Mouse (Mus musculus) ovary, adult 18-20 months (tissue): ENCODE measurements around the gene Pdrg1.

ENCODE experiments used
- DNase-seq: peaks from one replicate; pipeline ENCODE4 v3.0.0; 2022; ENCODE audit warnings: low spot score, mixed read lengths

Gene Pdrg1

GRCm38 (mm10) chr2:153031126-153032082, 16.2 kb upstream of the Pdrg1 start, which contains the start of gene Xkr7:
TSS of gene Xkr7 (plus strand) at chr2:153031852.
- no peak for DNase-seq

- no peak for DNase-seq
Observed at GRCm38 (mm10) chr2:153030422-153030821, 15.2 kb upstream of the Pdrg1 start.

- no peak for DNase-seq
Observed at GRCm38 (mm10) chr2:153027501-153027900, 12.3 kb upstream of the Pdrg1 start.

GRCm38 (mm10) chr2:153026052-153026451, 10.8 kb upstream of the Pdrg1 start:
- DNase-seq, result no peak

DNA sequence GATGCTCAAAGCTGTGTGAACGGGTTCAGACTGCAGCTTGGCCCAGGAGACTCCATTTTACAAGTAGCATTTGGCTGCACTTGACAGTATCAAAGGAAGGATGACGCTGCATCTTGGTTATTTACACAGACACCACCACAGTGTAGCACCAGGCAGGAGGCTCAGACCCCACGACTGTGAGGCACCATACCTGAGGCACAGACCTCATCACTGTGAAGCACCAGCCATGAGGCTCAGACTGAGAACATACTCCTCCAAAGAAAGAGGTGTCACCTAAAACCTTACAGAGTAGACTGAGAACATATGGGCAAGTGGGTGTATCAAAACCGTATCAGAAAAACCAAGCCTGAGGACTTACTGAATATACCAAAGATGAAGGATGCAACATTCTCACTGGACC, 7.6 kb upstream of the Pdrg1 start:
- DNase-seq, result no peak

DNA sequence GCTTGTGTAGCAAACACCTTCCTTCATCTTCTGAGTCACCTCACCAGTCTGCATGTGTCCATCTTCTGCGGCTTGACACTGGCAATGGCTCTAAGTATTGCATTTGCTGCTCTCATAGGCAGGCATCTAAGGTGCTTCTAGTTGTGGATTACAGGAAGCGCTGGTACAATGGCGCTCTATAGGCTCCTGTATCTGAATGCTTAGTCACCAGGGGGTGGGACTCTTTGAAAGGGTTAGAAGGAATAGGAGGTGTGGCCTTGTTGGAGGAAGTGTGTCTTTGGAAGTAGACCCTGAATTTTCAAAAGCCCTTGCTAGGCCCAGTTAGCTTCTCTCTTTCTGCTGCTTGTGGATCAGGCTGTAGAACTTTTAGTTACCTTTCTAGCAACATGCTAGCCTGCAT, 5.9 kb upstream of the Pdrg1 start:
- no peak for DNase-seq

DNA sequence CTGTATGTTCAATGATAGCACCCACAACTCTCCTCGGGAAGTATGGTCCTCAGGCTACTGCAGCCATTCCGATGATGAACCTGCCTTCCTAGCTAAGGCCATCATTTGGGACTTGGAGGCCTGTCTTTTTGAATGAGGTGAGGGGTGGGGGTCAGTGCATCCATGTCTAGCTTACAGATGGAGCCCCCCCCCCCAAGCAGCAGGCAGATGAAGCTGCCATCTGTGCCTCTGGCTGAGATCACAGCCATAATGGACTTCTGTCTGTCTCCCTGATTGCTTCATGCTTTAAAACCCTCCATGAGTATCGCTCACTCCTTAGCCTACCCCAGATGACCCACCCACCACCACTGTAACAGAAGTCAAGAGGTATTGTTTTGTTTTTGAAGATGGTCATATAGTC, 4.1 kb upstream of the Pdrg1 start:
- no peak for DNase-seq

- no peak for DNase-seq
Observed at GRCm38 (mm10) chr2:153016786-153017185, 1.6 kb upstream of the Pdrg1 start.

DNA sequence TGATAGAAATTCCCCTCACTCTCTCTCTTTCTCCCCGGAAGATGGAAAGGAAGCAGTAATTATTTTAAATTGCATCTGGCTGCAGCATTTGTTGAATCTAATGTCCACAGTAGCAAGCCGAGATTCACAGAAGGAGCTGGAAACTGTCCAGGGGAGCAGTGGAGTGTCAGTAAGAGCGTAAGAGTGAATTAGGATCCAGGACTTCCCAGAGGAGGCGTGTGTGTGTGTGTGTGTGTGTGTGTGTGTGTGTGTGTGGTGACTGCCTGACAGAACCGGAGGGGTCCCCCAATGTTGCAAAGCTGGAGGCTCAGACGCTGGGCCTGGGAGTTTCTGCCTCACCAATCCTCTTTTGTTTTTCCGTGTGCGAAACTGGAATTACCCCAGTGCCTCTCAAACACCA, 577 bp upstream of the Pdrg1 start:
- DNase-seq, result no peak

- DNase-seq, result no peak
Observed at GRCm38 (mm10) chr2:153013724-153014515, 1.3 kb downstream of the Pdrg1 start.

DNA sequence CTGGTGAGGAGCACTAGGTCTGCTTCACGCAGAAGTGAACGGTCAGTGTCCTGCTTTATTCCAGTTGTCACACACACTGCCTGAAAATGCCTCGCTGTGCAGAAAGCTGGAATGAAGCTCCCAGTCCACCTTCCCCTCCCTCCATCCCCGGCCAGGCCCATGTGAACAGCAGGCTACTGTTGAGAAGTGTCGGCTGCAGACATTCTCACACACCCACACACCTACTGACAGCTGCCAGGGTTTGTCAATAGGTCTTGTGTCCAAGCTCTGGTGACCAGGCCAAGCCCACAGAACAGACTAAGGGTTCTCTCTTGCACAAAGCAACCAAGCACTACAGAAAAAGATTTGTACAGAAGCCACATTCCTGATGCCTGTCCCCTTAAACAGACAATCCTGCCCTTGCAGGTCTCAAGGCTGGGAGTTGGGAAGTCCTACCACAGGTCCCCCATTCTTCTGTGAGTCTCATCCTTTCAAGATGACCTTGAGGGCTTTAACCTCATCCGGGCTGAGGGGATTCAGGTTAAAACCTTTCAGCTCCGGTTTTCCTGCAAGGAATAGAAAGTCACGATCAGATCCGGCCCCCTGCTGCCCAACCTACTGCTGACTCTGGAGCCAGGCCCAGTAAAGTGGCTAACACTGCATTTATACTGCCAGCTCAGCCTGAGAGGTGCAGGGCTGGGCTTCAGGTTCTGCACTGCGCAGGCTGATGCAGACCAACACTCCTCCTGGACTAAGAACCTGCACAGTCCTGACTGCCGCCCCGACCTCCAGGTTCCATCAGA, 5.8 kb downstream of the Pdrg1 start:
- DNase-seq, result no peak

DNA sequence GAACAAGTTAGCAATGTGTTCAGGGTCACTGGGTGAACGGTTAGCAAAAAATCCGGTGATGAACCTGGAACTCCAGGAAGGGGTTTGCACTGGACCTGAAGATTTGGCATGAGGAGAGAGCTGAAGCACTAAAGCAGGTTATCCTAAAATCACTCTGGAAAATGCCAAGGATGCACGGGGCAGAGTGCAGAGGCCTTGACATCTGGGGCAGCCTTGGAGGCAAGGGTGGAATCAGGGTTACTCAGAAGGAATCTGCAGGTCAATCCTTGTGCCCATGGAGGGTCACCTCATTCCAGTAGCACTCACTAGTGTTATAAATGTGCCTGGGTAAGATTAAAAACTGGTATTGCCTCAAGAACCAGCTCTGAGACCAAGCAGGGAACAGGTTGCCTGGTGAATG, 9.2 kb downstream of the Pdrg1 start:
- no peak for DNase-seq

DNA sequence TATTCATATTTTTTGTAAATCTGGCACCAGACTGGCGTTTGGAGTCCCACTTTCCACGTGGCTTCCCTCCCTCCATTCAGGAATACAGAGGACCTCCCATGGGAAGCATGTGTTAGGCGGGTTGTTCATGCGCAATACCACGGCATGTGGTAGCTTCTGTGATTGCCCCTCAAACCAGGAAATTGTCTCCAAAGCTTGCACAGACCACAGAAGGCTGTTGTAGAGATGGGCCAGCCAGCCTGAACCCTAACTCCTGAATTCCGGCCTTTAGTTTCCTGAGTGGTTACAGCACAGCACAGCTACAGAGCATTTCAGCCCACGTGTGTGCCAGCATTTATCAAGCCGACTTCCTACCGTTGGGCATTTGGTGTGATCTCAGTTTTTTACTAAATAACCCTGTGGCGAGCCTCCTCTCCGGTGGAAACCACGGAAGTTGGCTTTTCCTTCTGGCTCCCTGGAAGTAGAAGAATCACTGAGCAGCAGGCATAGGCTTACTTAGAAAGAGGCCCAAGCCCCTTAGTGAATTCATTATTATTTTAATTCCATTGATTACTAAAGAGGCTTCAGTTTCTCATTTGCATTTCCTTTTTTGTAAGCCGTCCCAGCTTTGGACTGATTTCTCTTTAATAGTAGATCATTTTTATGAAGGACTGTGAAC, 11.4 kb downstream of the Pdrg1 start:
- DNase-seq, result no peak

GRCm38 (mm10) chr2:153002492-153003248, 12.6 kb downstream of the Pdrg1 start:
- no peak for DNase-seq

- DNase-seq, result no peak
Observed at GRCm38 (mm10) chr2:152997046-152997445, 18.2 kb downstream of the Pdrg1 start.

DNA sequence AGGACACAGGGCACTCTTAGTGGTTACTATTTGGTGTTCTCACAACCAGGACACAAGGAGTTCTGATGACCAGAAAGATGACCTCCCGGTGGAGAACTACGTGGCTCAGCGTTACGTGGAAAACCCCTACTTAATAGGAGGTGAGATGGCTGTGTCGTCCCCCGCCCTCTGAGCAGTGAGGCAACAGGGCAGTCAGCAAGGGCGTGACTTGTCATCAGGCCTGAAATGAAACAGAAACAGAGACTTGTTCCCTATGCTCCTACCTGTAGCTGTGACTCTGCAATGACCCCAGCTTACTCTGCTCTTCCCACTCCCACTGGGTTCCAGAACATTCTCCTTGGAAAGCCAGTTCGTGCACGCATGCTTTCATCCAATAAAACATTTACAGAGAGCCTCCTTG, 23.7 kb downstream of the Pdrg1 start:
- no peak for DNase-seq

GRCm38 (mm10) chr2:152985582-152985981, 29.6 kb downstream of the Pdrg1 start:
- DNase-seq, result no peak

DNA sequence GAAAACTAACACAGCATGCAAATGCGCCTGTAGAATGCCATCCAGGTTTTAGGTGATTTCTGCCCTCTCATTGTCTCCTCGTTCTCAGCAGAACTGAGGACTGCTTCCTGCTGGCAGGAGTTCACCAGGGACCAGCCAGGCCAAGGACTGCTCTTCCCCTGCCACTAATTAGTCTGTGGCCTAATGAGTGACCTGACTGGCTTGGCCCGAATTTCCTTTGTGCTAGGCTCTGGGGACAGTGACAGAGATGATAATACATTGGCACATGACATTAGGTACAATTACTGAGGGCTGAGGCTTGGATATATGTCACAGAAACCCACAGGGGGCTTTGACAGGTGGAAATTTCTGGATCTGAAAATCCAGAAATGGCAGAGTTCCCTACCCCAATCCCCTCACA, 38.2 kb downstream of the Pdrg1 start:
- no peak for DNase-seq

- DNase-seq, result no peak
Observed at GRCm38 (mm10) chr2:152965555-152965954, 49.7 kb downstream of the Pdrg1 start.

GRCm38 (mm10) chr2:152962091-152962793, 53.0 kb downstream of the Pdrg1 start, which contains the start of gene Ttll9:
TSS of gene Ttll9 (plus strand) at chr2:152962485.
- peak; percentile 65 for DNase-seq
